Mouse (Mus musculus) kidney, adult 2 months (tissue): ENCODE measurements around the gene Pilra. TPM values are rescaled to one million over a fixed set of nuclear protein-coding genes. Genes with fewer than 3 reads are reported as not detected.

ENCODE experiments used
- DNase-seq: peaks from one replicate; pipeline ENCODE4 v3.0.0; 2021
- H3K27ac ChIP-seq: fragments of 200-500 bp; 2 replicates; pipeline ENCODE4 v1.5.1; 2012; ENCODE audit warnings: low read depth, low read length, control low read depth, inconsistent platforms; ENCODE audit not compliant: insufficient read depth
- H3K27me3 ChIP-seq: fragments of 200-500 bp; replicated peaks from 2 replicates; pipeline ENCODE4 v1.6.1; 2012; ENCODE audit warnings: mild to moderate bottlenecking, moderate library complexity, low read length, inconsistent platforms; ENCODE audit not compliant: control insufficient read depth, insufficient read depth
- H3K36me3 ChIP-seq: fragments of 200-500 bp; 2 replicates; pipeline ENCODE4 v1.6.1; 2012; ENCODE audit warnings: mild to moderate bottlenecking, moderate library complexity, low read length, inconsistent platforms; ENCODE audit not compliant: control insufficient read depth, insufficient read depth
- H3K4me1 ChIP-seq: fragments of 200-500 bp; 2 replicates; pipeline ENCODE4 v1.6.1; 2011; ENCODE audit warnings: low read length; ENCODE audit not compliant: control insufficient read depth, insufficient read depth
- H3K4me3 ChIP-seq: fragments of 200-500 bp; 2 replicates; pipeline ENCODE4 v1.5.1; 2011; ENCODE audit warnings: mild to moderate bottlenecking, low read depth, low read length, control low read depth; ENCODE audit not compliant: insufficient read depth
- CTCF ChIP-seq: fragments of 200-500 bp; conservative IDR thresholded peaks from 2 replicates; pipeline ENCODE4 v1.5.1; 2011; ENCODE audit warnings: low read depth, mild to moderate bottlenecking, control low read depth, low read length, moderate library complexity, mixed read lengths; ENCODE audit not compliant: insufficient read depth, insufficient read length
- POLR2A ChIP-seq: fragments of 200-500 bp; IDR thresholded peaks from one replicate; pipeline ENCODE4 v1.6.1; 2011; ENCODE audit warnings: low read depth, low read length, control low read depth
- WGBS: fragments of 180-500 bp; shearing (Covaris S2); methylation state at CpG from one replicate; pipeline ENCODE4 v1.1.7; 2018; 5-methylcytosine and 5-hydroxymethylcytosine counted together
- polyA plus RNA-seq: library from polyadenylated mRNA; depleted of rRNA; stranded (reverse); fragments of >200 nt; gene quantifications from 2 replicates; pipeline ENCODE4 v1.2.3, GENCODE M21; 2012

Pilra gene
- polyA plus RNA-seq, 1 experiment, result 1.5 TPM

DNA sequence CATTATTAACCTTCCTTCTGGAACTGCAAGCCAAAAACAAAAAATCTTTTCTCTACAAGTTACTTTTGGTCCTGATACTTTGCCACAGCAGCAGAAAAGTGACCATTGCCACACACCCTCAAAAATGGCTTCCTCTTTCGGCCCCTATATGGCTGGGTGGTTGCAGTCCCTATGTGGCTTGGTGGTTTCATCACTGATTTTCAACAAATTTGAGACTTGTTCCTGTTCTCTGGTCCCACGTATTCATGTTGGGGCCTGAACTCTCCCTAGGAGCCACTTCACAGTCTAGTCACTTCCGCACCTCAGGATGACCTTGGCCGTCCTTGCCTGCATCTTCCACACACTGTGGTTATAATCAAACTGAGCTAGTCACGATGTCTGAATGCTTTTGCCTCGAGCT, 7.4 kb downstream of the Pilra start:
- TF ChIP-seq POLR2A (no peak), CTCF (no peak)
- Histone ChIP-seq H3K27ac (no peak overlapping the region), H3K4me1 (no peaks in the 10 kb centered on the region), H3K27me3 (no peaks in the 10 kb centered on the region), H3K36me3 (no peaks in the 10 kb centered on the region), H3K4me3 (no peak overlapping the region)
- peak; percentile 11 for DNase-seq
- 84% methylated on average over 6 of the region's 6 CpGs for WGBS

DNA sequence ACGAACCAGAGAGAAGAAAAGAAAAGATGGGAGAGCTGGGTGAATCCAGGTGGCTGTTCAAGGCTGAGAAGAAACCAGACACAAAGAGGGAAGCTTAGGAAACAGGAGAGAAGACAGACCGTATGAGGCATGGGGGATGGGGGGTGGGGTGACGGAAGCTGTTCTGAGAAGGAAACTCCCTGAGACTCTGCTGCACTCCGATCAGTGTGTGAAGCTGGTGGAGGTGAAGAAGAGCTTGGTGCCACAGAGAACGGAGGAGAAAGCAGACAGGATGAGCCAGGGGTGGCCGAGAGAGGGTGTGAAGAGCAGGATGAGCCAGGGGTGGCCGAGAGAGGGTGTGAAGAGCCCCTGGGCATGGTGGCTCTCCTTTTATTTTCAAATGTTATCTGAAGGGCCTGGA, 9.7 kb downstream of the Pilra start:
- Histone ChIP-seq H3K4me1 (no peaks in the 10 kb centered on the region), H3K36me3 (no peaks in the 10 kb centered on the region), H3K27me3 (no peaks in the 10 kb centered on the region), H3K27ac (no peak overlapping the region), H3K4me3 (no peak overlapping the region)
- TF ChIP-seq CTCF (no peak), POLR2A (no peak)
- 54% methylated on average over 7 of the region's 7 CpGs for WGBS
- no peak for DNase-seq

DNA sequence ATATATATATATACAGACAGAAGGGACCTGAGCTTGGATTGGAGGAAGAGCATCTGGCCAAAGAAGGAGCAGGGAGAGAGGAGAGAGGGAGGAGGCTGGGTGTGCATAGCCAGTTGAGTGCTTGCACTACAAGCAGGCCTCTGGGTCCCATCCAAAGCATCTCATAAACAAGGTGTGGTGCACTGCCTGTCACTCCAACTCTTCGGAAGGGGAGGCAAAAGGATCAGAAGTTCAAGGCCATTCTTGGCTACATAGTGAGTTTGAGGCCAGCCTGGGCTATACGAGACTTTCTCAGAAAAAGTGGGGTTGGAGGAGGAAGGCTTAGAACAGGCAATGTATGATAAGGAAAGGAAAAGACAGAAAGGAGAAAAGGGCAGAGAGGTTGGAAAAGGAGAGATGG, 10.1 kb downstream of the Pilra start:
- Histone ChIP-seq H3K27ac (no peak overlapping the region), H3K27me3 (no peaks in the 10 kb centered on the region), H3K4me1 (no peaks in the 10 kb centered on the region), H3K4me3 (no peak overlapping the region), H3K36me3 (no peaks in the 10 kb centered on the region)
- DNase-seq, result no peak
- TF ChIP-seq POLR2A, result no peak
- no peak for TF ChIP-seq CTCF
- 82% methylated on average over 2 of the region's 2 CpGs for WGBS

DNA sequence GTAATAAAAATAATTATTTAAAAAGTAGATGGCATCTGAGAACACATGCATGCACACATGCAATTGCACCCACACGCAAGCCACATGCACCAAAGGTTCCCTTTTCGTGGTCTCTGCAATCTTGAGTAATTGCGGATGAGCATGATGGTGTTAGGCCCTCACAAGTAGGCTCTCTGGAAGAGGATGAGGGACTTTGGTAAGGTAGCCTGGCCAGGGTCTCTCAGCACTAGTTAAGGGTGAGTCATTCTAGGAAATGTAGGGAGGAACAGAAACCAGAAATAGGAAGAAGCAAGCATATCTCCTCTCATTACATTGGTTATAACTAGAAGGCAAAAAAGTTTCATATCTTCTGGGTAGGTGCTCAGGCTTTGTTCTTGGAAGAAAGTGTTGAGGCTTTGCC, 11.1 kb downstream of the Pilra start:
- no peak for TF ChIP-seq POLR2A
- TF ChIP-seq CTCF, result no peak
- no peak for DNase-seq
- Histone ChIP-seq H3K36me3 (no peaks in the 10 kb centered on the region), H3K27ac (no peak overlapping the region), H3K27me3 (no peaks in the 10 kb centered on the region), H3K4me3 (no peak overlapping the region), H3K4me1 (no peaks in the 10 kb centered on the region)
- 92% methylated on average over 3 of the region's 3 CpGs for WGBS

DNA sequence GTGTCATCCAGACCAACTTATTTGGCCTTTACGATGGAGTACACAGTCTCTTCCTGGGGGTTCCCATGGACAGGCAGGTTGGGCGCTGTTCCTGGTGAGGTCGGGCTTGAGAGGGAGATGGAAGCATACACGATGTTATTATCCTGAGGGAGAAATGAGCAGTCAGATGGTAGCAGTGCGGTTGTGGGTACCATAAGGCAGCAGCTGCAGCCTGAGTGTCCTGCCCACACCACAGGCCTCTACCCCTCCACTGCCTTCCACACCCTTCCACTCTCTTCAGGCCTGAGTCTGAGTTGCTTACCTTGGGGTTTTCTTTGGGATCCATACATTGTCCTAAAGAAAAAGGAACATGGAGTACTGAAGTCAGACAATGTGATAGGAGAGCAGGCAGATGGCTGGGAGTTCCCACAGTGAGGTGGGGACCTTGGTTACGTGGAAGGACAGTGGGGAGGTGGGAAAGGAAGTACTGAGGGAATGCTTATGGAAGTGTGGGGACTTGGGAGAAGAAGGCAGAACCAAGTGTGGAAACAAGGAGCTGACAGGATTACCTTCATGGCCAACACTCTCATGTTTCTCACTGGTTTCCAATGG, 12.5 kb downstream of the Pilra start:
- Histone ChIP-seq H3K27me3 (no peaks in the 10 kb centered on the region), H3K36me3 (no peaks in the 10 kb centered on the region), H3K4me3 (no peak overlapping the region), H3K4me1 (no peaks in the 10 kb centered on the region), H3K27ac (no peak overlapping the region)
- TF ChIP-seq POLR2A, result no peak
- 90% methylated on average over 6 of the region's 6 CpGs for WGBS
- no peak for DNase-seq

DNA sequence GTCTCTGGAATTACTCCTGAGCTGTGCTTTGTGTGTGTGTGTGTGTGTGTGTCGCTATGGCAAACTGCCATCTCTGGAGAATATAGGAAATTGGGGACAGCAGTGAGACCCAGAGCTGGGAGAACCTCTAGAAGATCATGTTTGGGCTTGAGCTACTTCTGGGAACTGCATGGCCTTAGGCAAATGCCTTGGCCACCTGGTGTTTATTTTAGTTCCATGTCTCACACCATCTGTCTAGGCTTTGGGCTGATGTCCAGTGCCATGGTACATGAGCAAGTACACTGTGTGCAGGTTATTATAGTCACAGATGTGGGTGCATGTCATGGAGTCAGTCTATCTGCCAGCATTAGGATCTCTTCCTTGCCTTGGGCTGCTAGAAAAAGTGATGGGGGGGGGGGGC, 13.5 kb downstream of the Pilra start:
- WGBS, result 94% methylated on average over 1 of the region's 1 CpGs
- Histone ChIP-seq H3K4me1 (no peaks in the 10 kb centered on the region), H3K4me3 (no peak overlapping the region), H3K27ac (no peak overlapping the region), H3K36me3 (no peaks in the 10 kb centered on the region), H3K27me3 (no peaks in the 10 kb centered on the region)
- DNase-seq, result no peak
- TF ChIP-seq POLR2A, result no peak

DNA sequence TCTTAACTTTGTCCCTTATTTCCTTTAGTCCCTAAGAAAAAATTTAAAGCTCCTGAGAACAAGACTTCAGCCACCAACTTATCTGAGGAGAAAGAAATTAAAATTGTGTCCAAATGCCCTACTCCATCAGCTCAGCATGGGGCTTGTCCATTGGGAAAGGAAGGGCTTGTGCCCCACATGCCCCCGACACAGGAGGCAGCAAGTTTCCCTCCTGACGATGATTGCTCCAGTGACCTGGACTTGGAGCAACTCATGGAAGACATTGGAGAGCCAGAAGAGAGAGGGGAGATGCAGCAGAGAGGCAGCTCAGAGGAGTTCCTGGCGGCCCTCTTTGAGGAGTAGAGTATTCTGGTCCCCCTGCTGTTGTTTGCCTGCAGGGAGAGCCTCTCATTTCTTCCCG, 14.0 kb downstream of the Pilra start:
- Histone ChIP-seq H3K4me1 (no peaks in the 10 kb centered on the region), H3K36me3 (no peaks in the 10 kb centered on the region), H3K27ac (no peak overlapping the region), H3K4me3 (no peak overlapping the region), H3K27me3 (no peaks in the 10 kb centered on the region)
- no peak for DNase-seq
- WGBS, result 84% methylated on average over 4 of the region's 4 CpGs
- TF ChIP-seq CTCF (no peak), POLR2A (no peak)
